Mouse (Mus musculus) heart, postnatal 0 days (tissue): ENCODE data around the gene Mitf.

Source experiments
- CTCF ChIP-seq: IDR thresholded peaks from 2 replicates; pipeline ENCODE4 v1.5.1; 2016; ENCODE audit warnings: antibody characterized with exemption, control low read depth, low read depth
- EP300 ChIP-seq: IDR thresholded peaks from 2 replicates; pipeline ENCODE4 v1.6.1; 2016; ENCODE audit warnings: antibody characterized with exemption, low read depth

- no peak for TF ChIP-seq EP300
- TF ChIP-seq CTCF, result no peak
Observed at GRCm38 (mm10) chr6:97882931-97883330, 76.1 kb downstream of the Mitf start.
